Mouse (Mus musculus) yolk sac, embryonic 10.5 days (tissue): ENCODE measurements around the gene Fam71e2.
"Not testable (repeated sequence)": the region's sequence is repeated elsewhere in the genome, so short reads cannot be mapped to it uniquely, and the experiment has no call there.

Source experiments
- DNase-seq: peaks from one replicate; pipeline ENCODE4 v3.0.0-alpha.2; 2017; ENCODE audit warnings: low spot score

The Fam71e2 gene

GRCm38 (mm10) chr7:4771202-4771601 lies at the start of gene Fam71e2:
Gene Fam71e2, minus strand, starts transcription at chr7:4771302.
- DNase-seq: no peak

- no peak for DNase-seq
Measured at GRCm38 (mm10) chr7:4816559-4816958, 45.5 kb upstream of the Fam71e2 start.

GRCm38 (mm10) chr7:4813105-4813791 lies 42.1 kb upstream of the Fam71e2 start:
- DNase-seq: no peak

GRCm38 (mm10) chr7:4812303-4813104 lies 41.4 kb upstream of the Fam71e2 start, which contains the start of gene Ube2s:
Gene Ube2s, minus strand, starts transcription at chr7:4812590.
- peak; percentile 99 for DNase-seq

GRCm38 (mm10) chr7:4811842-4812302 lies 40.8 kb upstream of the Fam71e2 start:
- DNase-seq: peak; percentile 58

GRCm38 (mm10) chr7:4811131-4811530 lies 40.0 kb upstream of the Fam71e2 start:
- not testable (repeated sequence) for DNase-seq

GRCm38 (mm10) chr7:4806716-4807115 lies 35.6 kb upstream of the Fam71e2 start:
- DNase-seq: no peak

- no peak for DNase-seq
Measured at GRCm38 (mm10) chr7:4802247-4802646, 31.1 kb upstream of the Fam71e2 start.

GRCm38 (mm10) chr7:4795767-4796433 lies 24.8 kb upstream of the Fam71e2 start:
- DNase-seq: peak; percentile 37

GRCm38 (mm10) chr7:4794631-4795168 lies 23.6 kb upstream of the Fam71e2 start:
- DNase-seq: peak; percentile 45

- DNase-seq: no peak
Measured at GRCm38 (mm10) chr7:4793674-4794073, 22.6 kb upstream of the Fam71e2 start.

- not testable (repeated sequence) for DNase-seq
Measured at GRCm38 (mm10) chr7:4793248-4793647, 22.1 kb upstream of the Fam71e2 start.

- DNase-seq: peak; percentile 96
Measured at GRCm38 (mm10) chr7:4792278-4793212, 21.4 kb upstream of the Fam71e2 start, which contains the start of gene Rpl28. Gene Rpl28, plus strand, starts transcription at chr7:4792874.

GRCm38 (mm10) chr7:4789436-4789935 lies 18.4 kb upstream of the Fam71e2 start, which contains the start of gene Tmem238:
Gene Tmem238, minus strand, starts transcription at chr7:4789656.
- peak; percentile 27 for DNase-seq

- peak; percentile 71 for DNase-seq
Measured at GRCm38 (mm10) chr7:4788499-4789435, 17.7 kb upstream of the Fam71e2 start.

GRCm38 (mm10) chr7:4783667-4784268 lies 12.7 kb upstream of the Fam71e2 start:
- no peak for DNase-seq

- DNase-seq: no peak
Measured at GRCm38 (mm10) chr7:4782759-4783158, 11.7 kb upstream of the Fam71e2 start, which contains the start of the genes Il11 and Tmem190. Gene Il11, minus strand, starts transcription at chr7:4782859. Gene Tmem190, plus strand, starts transcription at chr7:4782937.

- DNase-seq: no peak
Measured at GRCm38 (mm10) chr7:4782130-4782529, 11.0 kb upstream of the Fam71e2 start.

- DNase-seq: no peak
Measured at GRCm38 (mm10) chr7:4779921-4780320, 8.8 kb upstream of the Fam71e2 start.
